Mouse (Mus musculus) ES-Bruce4 (cell line): ENCODE data around the gene Ina.

Experiments
- CTCF ChIP-seq: IDR thresholded peaks from one replicate; pipeline ENCODE4 v1.8.1; 2011; ENCODE audit warnings: low read depth, low read length
- EP300 ChIP-seq: IDR thresholded peaks from 2 replicates; pipeline ENCODE4 v1.6.1; 2011; ENCODE audit warnings: low read depth, low read length; ENCODE audit not compliant: insufficient read depth
- POLR2A ChIP-seq: IDR thresholded peaks from one replicate; pipeline ENCODE4 v1.8.1; 2011; ENCODE audit warnings: low read length; ENCODE audit not compliant: insufficient read depth

DNA sequence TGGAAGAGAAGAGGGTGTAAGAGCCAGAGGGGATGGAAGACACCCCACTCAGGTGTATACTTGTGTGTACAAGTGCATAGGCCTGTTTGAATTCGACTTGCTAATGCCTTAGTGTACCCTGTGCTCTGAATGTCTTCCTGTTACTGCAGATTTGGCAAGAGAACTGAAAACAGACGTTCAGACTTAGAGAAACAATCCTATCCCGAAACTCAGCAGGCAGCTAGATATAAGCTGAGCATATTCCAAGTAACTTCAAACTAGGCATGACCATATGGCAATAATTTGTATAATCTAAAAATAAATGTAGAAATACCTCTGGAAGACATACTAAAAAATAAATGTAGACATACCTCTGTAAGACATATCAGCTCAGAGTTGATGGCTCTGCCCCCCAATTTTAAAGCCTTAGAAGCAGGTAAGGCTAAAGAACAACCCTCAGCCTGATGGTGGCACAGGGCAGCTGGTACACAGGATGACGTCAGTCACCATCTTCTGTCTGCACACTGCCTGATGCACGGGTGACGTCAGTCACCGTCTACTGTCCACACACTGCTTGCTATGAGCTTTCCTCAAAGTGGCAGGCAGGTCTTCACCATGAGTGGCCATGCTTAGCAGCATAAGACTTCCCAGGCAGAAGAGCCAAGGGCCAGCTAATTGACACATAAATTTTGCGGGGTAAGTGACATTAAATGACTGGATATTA, 16.2 kb upstream of the Ina start:
- TF ChIP-seq CTCF: no peak
- TF ChIP-seq POLR2A: no peak
- TF ChIP-seq EP300: no peak
